Mouse (Mus musculus) adrenal gland, postnatal 10 days (tissue): ENCODE measurements around the gene Vrtn. TPM values are rescaled to one million over a fixed set of nuclear protein-coding genes. Genes with fewer than 3 reads are reported as not detected.
A peak's percentile ranks its signal among the peaks of the same experiment; 100 is the strongest.

Experiments
- DNase-seq: peaks from one replicate; pipeline ENCODE4 v3.0.0; 2021; ENCODE audit warnings: mixed read lengths
- long read RNA-seq, 2 experiments: library from polyadenylated mRNA; stranded (forward); transcript quantifications; one replicate each; pipeline ENCODE4 v2.0.0; 2021
- total RNA-seq, 2 experiments: library from RNA; stranded (reverse); gene quantifications; 2 replicates each; pipeline ENCODE4 v1.2.3; 2021

Gene Vrtn
- not detected for total RNA-seq
- long read RNA-seq, experiment 1 = 0 reads
- long read RNA-seq, experiment 2 = 0 reads

DNA sequence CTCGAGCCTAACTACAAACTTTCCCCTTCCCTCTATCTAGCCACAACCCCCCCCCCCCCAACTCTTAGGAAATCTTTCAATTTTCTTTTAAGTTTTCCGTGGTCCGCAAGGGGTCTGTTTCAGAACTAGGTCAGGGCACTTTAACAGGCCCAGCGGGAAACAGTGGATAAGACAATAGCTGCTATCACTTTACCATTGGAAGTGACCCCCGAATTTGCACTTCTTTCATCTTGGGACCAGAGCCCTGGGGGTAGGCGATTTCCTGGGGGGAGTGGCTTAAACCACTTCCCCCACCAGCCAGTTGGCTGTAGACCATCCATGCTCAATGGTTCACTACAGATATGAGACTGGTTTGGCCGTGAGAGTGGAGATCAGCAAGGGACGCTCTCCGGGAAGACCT, at the start of gene Vrtn:
Gene Vrtn, plus strand, starts transcription at position 366 of the 400 bp plus-strand sequence.
- DNase-seq = no peak

DNA sequence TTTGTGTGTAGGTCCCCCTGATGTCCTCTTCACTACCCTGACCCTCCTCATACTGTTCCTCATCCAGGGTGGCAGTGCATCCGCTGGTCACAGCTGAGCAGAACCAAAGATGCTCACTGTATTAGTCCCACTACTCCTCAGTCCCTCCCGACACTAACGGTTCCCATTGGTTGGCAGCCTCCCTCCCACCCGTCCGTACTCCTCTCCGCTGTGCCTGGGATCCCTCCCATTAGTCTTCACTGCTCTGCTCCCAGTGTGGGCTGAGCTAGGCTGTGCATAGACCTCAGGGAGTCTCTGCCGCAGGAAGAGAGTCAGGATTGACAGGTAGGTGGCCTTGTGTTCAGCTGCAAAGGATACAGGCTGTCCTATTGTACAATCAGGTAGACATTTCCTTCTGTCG, 42.5 kb upstream of the Vrtn start:
- DNase-seq = no peak

DNA sequence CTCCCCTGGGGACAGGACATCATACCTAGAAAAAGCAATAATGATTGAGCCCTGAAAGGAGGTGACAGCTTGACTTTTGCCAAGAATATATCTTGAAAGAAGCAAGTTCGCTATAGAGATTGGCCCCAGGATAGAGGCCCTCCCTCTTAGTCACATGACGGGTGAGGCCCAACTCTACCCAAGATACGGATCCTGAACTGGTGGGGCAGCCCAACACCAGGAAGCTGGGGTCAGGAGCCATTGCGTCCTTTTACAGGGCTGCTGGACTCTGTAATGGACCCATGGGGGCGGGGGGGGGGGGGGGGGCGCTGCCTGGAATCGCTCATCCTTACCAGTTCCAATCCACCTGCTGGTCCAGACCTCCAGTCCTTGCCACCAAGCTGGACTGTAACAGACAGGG, 36.8 kb upstream of the Vrtn start:
- no peak for DNase-seq

DNA sequence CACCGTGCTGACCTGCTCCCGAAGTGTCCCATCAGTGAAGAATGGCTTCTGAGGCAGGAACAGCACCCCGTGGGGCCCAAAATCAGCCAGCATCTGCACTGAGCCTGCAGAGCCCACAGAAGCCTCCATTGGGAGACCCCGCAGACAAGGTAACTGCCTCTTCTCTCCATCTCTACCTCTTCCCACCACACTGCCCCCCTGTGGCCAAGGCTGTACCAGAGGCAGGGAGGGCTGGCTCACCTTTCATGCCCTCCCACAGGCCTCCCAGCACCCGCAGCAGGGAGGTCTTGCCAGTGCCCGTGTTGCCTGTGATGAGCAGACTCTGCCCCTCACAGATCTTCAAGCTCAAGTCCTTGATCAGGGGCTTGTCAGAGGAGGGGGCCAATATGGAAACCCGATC, 35.0 kb upstream of the Vrtn start:
- peak; percentile 24 for DNase-seq

DNA sequence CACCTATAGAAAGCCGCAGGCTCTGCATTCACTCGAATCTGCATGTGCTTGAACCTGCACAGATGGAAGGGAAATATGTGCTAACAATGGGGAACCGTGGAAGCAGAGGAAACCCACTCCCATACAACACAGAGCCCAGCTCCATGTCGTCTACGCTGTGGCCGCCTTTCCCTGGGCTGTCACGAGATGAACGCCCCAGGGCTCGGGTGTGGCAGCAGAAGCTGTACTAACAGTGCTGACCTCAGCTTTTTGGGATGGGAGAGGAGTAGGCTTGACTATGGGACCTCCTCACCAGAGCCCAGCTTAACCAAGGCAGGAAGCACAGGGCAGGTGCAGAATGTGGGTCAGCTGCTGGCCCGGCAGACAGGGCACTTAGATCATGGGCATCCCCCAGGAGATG, 29.1 kb upstream of the Vrtn start:
- no peak for DNase-seq

DNA sequence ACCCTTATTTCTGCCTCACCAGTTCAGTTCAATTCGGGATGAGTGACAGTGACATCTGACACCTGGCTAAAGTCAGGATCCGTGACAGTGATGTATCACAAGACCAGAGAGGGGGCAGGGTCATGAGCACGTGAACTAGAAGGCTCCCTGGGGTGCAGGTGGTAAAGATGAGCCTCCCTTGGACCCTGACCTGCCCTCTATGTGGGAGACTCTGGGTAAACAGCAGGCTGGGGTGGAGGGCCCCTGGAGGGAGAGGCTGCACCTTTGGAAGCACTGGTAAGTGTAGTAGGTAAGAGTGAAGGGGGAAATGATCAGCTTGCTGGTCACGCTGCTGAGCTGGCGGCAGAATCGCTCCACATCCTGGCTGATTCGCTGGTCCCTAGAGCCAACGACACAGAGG, 28.3 kb upstream of the Vrtn start:
- DNase-seq = no peak

DNA sequence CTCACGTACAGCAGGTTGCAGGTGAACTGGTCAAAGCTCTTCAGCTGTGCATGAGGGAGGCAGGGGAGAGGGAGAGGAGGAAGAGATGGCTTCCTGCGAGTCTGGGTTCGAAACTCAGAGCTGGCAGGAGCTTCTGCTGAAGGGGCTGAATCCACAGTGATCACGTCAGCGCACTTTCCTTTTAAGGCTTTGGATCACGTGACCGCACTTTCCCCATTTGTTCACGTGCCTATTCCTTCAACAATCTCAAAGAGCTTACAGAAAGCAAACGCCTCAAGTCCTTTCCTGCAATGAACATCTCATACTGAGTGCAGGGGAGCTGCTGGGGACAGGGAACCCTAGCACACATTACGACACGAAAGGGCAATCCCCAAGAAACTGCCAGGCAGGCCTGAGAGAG, 26.8 kb upstream of the Vrtn start:
- DNase-seq = no peak

DNA sequence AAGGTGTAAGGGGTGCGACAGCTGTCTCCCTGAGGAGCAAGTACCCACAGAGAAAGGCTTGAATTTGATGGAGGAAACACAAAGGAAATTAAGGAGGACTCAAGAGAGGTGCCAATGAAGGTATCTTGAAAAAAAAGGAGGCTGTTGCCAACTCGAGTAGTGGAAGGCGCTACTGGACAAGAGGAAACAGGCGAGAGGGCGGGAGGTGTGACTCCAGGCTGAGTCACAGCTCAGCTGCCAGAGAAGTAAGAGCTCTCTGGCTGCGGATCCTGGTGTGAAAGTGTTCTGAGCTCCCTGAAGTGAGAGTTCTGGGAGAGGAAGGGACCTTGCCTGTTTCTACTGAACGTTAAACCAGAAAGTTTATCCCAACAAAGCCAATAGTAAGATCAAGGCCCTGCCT, 26.3 kb upstream of the Vrtn start:
- peak; percentile 63 for DNase-seq

DNA sequence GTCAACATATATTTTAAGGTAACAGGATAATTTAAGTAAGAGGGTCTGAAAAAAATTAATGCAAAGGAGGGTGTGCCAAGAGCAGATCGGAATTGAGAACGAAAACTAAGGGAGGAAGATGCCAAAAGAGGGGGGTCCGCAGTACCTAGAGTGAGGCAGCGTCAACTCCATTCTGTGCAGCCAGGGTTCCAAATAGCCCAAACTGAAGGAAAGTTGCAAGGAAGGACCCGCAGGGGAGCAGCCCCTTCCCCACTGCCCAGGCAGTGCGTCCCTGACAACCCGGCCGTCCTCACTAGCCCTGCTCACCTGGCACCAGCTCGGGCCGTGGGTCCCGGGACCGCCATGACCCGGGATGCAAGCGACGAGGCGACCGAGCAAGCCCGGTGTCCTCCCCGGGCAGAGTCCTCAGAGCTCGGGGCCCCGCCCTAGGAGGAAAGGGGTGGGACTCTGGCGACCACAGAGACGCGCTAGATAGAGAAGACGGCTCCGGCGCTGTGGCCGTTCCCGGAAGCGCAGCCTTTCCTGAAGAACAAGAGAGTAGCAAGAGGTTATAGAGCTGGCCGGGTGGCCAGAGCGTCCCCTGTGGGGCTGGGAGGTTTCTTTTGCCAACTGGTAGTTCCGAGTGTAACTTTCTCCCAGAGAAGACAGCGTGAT, 23.7 kb upstream of the Vrtn start, which contains the start of gene Abcd4:
Gene Abcd4, minus strand, starts transcription at position 437 of the 654 bp plus-strand sequence.
- peak; percentile 95 for DNase-seq

DNA sequence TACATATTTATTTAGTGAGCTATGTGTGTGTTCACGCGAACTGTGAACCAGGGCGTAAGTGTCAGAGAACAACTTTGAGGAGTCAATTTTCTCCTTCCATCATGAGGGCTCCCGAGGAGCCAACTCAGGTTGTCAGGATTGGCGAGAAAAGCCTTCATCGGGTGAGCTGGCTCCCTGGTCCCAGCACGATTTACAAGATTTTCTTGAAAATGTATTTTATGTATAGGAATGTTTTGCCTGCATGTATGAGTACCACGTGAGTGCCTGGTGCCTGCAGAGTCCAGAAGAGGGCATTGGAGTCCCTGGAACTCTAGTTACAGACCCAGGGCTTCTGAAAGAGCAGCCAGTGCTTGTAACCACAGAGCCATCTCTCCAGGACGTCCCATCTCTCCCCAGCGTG, 23.2 kb upstream of the Vrtn start:
- peak; percentile 33 for DNase-seq

DNA sequence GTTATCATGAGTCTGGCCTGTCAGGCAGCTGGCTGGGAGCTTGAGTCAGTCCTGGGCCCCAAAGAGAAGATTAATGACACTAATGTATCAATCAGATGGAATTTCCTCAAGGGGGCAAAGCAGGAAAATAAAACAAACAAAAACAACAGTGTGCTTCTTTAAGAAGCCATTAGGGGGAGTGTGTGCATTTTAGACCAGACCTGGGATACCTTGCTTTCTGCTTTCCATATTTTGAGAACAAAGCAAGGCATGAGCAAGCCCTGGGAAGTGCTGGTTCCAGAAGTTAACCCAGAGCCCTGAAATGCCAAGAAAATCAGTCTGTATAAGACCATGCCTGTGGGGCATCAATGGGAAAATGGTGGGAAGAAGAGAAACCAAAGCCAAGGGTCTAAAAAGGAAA, 19.8 kb upstream of the Vrtn start:
- DNase-seq = no peak

DNA sequence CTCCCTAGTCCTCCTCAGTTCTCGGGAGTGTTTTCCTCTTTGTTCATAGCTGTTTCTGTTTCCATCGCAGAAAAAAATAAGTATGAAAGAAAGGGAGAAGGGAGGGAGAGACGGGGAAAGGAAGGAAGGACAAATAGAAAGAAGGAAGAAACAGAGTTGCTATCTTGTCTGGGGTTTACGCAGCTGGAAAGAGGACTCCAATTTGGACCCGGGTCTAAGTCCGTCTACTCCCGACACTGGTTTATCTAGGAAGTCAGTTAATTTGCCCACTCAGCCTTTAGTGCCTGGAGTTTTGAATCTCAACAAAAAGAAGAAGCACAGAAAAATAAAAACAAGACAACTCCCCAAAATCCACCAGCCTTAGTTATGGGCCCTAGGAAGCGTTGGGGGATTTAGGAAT, 16.2 kb upstream of the Vrtn start:
- DNase-seq = no peak

DNA sequence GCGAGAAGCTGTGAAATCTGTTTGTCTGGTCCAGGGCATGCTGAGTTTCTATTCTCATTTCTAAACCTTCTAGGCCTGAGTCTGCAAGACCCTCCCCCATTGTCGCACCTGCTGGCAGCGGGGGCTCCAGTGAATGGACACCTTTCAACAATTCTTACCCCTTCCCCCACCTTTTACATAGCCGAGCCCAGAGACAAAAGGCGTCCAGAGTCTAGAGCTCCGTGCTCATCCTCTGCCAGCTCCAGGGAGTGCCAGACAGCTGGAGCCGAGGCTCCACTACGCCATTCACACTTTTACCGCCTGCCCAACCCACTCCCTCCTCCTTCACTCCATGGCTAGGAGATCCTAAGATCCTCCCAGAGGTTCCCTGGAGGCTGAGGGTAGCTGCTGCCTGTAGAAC, 15.7 kb upstream of the Vrtn start:
- no peak for DNase-seq

DNA sequence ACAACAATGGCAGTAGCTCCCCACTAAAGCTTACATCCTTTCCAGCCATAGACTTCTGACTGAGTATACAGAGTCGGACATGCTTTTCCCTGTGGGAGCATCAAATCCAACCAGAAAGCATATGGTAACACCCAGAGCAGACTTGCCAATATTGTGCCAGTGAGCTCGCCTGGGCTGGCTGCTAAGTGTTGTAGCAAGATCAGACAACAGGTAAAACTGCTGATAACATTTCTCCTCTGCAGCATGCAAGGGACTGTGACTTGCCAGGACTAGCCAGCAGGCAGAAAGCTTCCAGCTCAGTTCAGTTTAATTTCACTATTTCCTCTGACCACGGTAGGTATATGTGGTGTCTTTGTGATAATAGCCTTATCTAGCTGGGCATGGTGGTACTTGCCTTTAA, 9.0 kb upstream of the Vrtn start:
- no peak for DNase-seq

DNA sequence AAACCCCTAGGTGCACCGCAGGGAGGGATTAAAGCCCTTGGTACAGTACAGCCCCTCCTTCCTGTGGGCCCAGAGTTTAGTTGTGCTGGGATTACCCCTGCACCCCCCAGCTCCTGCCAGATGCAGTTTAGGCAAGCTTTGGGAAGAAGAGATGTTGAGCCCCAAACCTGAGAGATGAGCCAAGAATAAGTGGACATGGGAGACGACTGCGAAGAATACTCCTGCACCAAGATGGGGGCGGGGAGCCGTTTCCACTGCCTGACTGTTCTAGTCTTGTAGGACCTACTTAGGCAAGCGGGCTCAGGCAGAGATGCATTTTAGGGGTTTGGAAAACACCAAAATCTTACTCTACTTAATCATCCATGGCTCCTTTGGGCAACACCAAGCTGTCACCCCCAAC, 566 bp upstream of the Vrtn start:
- no peak for DNase-seq

DNA sequence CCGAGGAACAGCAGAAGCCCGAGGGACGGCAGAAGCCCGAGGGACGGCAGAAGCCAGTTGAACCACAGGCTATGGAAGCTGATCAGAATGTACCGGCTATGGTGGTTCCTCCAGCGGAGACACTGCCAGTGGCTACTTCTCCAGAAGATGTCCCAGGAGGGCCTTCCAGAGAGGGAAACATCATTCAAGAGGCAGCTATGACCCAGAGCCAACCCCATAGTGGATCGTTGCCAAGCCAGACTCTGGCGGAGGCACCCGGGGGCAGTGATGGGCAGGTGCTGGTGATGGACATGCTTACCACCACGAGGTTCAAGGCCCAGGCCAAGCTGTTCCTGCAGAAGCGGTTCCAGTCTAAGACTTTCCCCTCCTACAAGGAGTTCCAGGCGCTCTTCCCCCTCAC, 9.4 kb downstream of the Vrtn start:
- DNase-seq = peak; percentile 28

DNA sequence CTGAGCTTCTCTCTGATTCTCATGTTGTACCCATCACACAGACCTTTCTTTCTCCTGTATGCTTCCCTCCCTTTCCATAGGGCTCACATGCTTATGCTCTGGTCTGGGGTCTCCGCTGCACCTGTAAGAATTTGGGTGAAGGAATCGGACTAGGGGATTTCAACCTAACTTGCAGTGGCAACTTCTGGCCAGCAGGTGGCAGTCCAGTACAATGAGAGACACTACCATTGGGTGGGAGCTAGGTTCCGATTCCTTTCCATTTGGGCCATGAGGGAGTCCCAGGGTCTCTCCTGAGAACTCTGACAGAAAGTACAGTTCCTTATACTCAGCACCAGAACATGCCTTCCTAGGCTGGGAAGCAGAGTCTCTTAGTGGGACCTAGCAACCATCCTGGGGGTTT, 13.1 kb downstream of the Vrtn start:
- DNase-seq = peak; percentile 78

DNA sequence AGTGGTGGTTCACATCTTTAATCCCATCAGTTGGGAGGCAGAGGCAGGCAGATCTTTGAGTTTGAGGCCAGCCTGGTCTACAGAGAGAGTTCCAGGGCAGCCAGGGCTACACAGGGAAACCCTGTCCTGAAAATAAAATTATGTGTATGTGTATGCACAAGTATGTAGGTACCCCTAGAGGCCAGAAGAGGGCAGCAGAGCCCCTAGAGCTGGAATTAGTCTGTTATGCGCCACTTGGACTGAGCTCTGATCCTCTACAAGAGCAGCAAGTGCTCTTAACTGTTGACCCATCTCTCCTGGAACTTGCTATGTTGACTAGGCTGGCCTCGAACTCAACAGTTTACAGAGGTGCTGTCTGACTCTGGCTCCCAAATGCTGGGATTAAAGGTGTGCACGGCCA, 29.7 kb downstream of the Vrtn start:
- no peak for DNase-seq

DNA sequence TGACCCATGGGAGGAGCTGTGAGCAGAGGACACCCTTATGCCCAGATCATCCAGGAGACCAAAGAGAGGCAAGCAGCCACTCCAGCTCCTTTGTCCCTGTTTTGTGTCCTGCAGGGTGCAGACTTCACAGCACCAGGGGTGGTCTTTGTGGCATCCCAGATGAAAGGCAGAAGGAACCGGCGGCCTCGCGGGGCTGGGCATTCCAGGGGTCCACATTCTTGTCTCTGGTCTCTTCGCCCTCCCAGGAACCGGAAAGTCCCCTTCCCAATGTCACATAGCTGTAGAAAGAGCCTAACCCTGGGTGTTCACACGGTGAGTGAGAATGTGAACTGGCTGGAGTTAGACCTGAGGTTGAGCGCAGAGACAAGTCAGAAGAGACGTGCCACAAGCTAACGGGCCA, 30.8 kb downstream of the Vrtn start:
- no peak for DNase-seq

DNA sequence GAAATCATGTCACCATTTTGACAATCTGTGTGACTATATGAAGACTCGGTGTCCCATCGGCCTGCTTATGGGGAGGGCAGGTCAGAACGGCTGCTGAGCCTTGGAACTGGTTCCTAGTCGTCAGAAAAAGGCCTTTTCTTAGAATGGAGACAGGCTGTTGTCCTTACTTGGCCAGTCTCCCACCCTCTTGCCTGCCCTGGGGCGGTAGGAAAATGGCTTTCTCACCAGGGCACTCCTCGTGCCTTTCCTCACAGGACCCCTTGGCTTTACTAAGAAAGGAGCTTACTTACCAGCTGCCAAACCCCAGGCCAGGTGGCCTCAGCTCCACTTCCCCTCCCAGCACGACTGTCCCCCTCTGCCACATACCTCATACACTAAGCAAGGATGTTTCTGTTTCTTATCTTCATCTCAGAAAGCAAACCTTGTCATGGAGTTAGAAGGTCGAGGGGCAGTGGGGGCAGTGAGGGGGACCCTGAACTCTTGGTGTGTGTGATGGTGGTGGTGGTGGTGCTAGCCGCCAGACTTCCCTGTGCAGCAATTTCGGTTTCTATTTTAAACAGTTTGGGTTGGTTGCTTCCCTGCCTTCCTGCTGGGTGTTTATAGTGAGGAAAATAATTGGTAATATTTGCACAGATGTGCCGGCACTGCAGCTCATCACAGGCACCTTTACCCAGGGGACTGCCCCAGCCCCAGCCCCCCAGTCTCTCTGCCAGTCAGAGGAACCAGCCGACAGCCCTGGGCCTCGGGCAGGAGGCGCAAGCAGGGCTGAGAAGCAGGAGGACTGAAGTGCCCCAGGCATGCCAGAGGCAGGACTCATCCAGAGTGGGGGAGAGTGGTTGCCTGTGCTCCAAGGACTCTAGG, 34.1 kb downstream of the Vrtn start:
- no peak for DNase-seq

DNA sequence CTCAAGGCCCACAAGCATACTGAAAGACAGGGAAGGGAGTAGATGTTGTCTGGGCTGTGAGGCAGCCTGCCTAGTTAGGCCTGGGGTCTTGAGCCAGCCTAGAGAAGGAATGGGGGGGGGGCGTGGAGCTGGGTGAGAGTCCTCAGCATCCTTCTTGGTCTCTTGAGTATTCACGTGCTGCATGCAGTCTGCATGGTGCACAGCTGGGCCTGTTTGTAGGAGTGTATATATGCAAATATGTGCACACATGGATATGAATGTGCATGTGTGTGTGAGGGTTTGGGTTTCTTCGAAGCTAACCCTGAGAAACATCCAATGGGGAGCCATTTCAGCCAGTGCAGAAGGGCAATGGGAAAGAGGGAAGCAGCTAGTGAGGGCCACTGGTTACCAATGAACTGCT, 35.2 kb downstream of the Vrtn start:
- no peak for DNase-seq

DNA sequence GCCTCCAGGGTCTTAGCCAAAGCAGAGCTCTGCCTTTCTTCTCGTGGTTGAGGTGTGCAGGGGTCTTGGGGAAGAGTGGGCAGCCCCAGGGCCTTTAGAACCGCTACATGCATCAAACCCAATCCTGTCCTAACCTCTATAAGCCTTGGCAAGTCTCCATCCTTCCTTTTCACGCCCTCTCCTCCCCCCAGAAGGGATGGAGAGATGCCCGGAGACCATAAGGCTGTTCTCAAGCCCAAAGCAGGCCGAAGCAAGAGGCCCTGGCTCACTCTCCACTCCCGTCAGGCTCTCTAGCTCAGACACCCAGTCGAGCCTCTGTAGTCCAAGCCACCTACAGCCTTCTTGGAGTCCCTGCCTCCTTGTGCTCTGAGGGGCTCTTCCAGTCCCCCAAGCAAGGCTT, 43.8 kb downstream of the Vrtn start:
- DNase-seq = no peak

DNA sequence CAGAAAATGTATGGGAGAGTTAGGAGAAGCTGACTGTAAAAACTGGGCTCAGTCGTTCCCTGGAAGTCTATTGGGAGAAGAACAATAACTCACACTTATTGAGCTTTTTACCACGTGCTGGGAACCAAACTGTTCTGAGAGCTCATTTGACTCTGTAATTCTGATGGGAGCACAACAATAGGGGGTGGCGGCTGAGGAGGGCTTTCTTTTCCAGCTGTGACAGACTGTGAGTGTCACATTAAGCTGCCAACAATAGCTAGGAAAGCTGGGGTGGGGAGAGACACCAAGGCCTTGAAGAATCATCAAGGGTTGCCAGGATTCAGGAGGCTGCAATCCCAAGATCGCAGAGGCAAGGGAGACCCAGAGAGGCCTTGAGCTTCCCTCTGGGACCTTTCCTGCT, 45.4 kb downstream of the Vrtn start:
- no peak for DNase-seq

DNA sequence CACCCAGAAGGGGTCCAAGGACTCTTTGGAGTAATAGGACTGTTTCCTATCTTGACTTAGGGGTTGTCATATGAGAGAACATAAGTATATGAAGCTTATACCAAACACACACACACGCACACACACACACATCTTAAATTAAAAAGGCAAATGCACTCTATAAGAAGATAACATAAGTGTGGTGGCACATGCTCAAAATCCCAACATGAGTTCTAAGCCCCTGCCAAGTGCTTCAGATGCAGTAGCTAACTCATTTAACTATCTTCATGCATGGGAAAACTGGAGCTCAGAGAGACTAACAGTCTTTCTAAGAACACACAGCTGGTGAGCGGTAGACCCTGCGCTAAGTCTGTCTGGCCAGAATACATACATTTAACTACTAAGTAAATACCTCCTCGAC, 46.7 kb downstream of the Vrtn start:
- DNase-seq = no peak
